Mouse (Mus musculus) bone marrow macrophage, adult 2 months (primary cell): Measurements from ENCODE around the gene Cry1.

Source experiments
- CTCF ChIP-seq: IDR thresholded peaks from 2 replicates; pipeline ENCODE4 v1.5.1; 2012; ENCODE audit warnings: low read depth, mild to moderate bottlenecking, low read length, moderate library complexity
- POLR2A ChIP-seq: IDR thresholded peaks from 2 replicates; pipeline ENCODE4 v1.6.1; 2012; ENCODE audit warnings: mild to moderate bottlenecking, low read depth, low read length, borderline replicate concordance

GRCm38 (mm10) chr10:85194528-85194927 lies 9.7 kb upstream of the Cry1 start:
- TF ChIP-seq POLR2A, result no peak
- TF ChIP-seq CTCF, result no peak
